Mouse (Mus musculus): ENCODE results near the gene Sfxn1. TPM values are rescaled to one million over a fixed set of nuclear protein-coding genes. Genes with fewer than 3 reads are reported as not detected.
A peak's percentile ranks its signal among the peaks of the same experiment; 100 is the strongest.

Sfxn1 gene
- polyA plus RNA-seq, 1 experiment from 2014 or later, result 34.5 TPM

DNA sequence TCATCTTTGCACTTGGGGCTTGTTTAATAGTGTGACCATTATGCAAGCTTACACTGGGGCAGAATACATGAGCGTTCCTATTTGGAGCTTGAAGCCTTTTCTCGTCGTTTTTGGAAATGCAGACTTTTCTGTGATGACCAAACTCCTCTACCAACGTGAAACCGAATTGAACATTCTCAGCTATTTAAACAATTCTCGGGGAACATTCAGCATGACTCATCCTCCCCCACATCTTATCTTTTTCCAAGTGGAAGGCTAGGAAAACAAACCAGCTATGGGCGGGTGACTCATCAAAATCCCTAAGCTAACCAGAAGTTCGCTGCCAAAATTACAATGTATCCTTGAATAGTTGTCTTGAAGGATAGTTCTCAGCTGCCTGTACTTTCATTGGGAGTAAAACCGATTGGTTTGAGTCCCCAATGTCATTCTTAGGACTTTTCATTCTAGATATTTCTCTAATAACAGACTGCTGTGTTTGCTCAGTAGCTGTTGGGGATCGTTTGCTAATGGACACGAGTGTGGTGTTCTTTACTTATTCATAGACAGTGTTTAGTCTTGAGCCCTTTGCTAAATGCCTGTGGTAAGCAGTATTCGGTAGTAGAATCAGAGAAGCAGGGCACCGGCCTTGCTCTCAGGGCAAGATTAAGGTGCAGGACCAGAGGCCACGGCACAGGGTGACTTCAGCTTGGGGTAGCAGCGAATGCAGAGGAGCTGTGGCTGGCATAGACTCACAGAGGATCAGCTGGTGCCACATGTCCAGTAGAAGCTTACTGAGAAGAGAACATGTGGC lies 29.6 kb downstream of the Sfxn1 start:
- WGBS, result 47% methylated on average over 15 of the region's 15 CpGs
- ATAC-seq (ENCODE audit: low FRiP score, low TSS enrichment) (no peak), DNase-seq (ENCODE audit: low spot score) (no peak)
- H3K4me2 ChIP-seq (replicated peaks; ENCODE audit: low read depth), result no peak overlapping the region
- TF ChIP-seq CTCF (IDR thresholded peaks at IDR 0.05; ENCODE audit: low read depth) (no peak), EP300 (optimal IDR thresholded peaks at IDR 0.05) (no peak)
- H3K4me1 ChIP-seq (replicated peaks; ENCODE audit: control insufficient read depth, insufficient read depth), result no peaks in the 10 kb centered on the region
- H3K36me3 ChIP-seq (ENCODE audit: control insufficient read depth, insufficient read depth, low read length), result 0 out of 2 replicates have a peak, but pooled peaks cover 3% of the 10 kb centered on the region
- H3K27ac ChIP-seq (replicated peaks), result no peak overlapping the region; the same call in 1 of the 2 replicates
- H3K9ac ChIP-seq (ENCODE audit: low read length), result no peak overlapping the region
- H3K27me3 ChIP-seq (ENCODE audit: control insufficient read depth, insufficient read depth, low read length), result no peaks in the 10 kb centered on the region
- H3K9me3 ChIP-seq (ENCODE audit: control insufficient read depth, low read length), result no peaks in the 10 kb centered on the region
- H3K4me3 ChIP-seq (ENCODE audit: low read depth, low read length), result no peak overlapping the region

DNA sequence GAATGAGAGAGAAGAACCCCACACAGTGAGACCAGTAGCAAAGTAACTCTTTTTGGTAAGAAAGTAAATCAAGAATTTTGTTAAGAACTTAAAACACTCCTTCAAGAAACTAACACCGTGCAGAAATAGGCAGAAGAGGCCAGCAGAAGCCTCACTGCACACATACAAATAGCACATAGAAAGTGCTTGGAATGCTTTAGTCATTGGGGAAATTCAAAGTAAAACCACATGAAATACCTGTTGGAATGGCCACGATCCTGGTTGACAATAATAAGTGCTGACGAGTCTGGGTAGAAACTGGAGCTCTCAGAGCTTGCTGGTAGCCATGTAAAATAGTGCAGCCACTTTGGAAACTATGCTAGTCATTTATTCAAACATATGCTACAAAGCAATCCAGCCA lies 30.4 kb downstream of the Sfxn1 start:
- 87% methylated on average over 3 of the region's 3 CpGs for WGBS
- TF ChIP-seq EP300 (optimal IDR thresholded peaks at IDR 0.05), result no peak
- TF ChIP-seq CTCF (IDR thresholded peaks at IDR 0.05; ENCODE audit: low read depth), result no peak

DNA sequence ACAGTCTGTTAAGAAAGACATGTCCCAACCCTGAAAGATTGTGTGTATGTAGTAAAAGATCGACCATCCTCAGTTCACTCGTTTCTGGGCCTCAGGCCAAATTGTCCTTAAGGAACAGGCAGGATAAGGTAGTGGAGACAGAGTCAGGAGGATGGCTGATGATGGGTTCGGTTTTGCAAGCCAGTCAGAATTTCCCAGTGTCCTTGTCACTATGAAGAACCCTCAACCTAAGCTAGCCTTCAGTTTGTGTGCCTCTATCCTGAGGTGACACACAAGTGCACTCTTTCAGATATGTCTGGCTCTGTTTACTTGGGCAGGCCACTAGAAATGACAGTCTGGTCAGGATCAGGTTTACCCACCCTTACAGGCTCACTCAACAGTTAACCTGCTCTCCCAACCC lies 31.6 kb downstream of the Sfxn1 start:
- no peak for TF ChIP-seq CTCF (IDR thresholded peaks at IDR 0.05; ENCODE audit: low read depth)
- Histone ChIP-seq H3K4me3 (ENCODE audit: low read depth, low read length) (no peak overlapping the region), H3K4me1 (replicated peaks; ENCODE audit: control insufficient read depth, insufficient read depth) (no peaks in the 10 kb centered on the region), H3K9me3 (ENCODE audit: control insufficient read depth, low read length) (no peaks in the 10 kb centered on the region), H3K27me3 (ENCODE audit: control insufficient read depth, insufficient read depth, low read length) (no peaks in the 10 kb centered on the region), H3K9ac (ENCODE audit: low read length) (no peak overlapping the region), H3K4me2 (replicated peaks; ENCODE audit: low read depth) (no peak overlapping the region), H3K27ac (replicated peaks) (no peak overlapping the region), H3K36me3 (ENCODE audit: control insufficient read depth, insufficient read depth, low read length) (peaks cover 9% of the 10 kb centered on the region; the same call in 1 of the 2 replicates)
- ATAC-seq (ENCODE audit: low FRiP score, low TSS enrichment) (no peak), DNase-seq (ENCODE audit: low spot score) (no peak)
- WGBS, result 74% methylated on average over 3 of the region's 3 CpGs

More for the DNA sequence above, 30.4 kb downstream of the Sfxn1 start:
- Histone ChIP-seq H3K9ac (ENCODE audit: low read length) (no peak overlapping the region), H3K4me2 (replicated peaks; ENCODE audit: low read depth) (no peak overlapping the region), H3K4me3 (ENCODE audit: low read depth, low read length) (no peak overlapping the region), H3K9me3 (ENCODE audit: control insufficient read depth, low read length) (no peaks in the 10 kb centered on the region), H3K4me1 (replicated peaks; ENCODE audit: control insufficient read depth, insufficient read depth) (no peaks in the 10 kb centered on the region), H3K36me3 (ENCODE audit: control insufficient read depth, insufficient read depth, low read length) (peaks cover 4% of the 10 kb centered on the region; the same call in 1 of the 2 replicates), H3K27ac (replicated peaks) (no peak overlapping the region), H3K27me3 (ENCODE audit: control insufficient read depth, insufficient read depth, low read length) (no peaks in the 10 kb centered on the region)
- DNase-seq (ENCODE audit: low spot score), result no peak
- no peak for ATAC-seq (ENCODE audit: low FRiP score, low TSS enrichment)

DNA sequence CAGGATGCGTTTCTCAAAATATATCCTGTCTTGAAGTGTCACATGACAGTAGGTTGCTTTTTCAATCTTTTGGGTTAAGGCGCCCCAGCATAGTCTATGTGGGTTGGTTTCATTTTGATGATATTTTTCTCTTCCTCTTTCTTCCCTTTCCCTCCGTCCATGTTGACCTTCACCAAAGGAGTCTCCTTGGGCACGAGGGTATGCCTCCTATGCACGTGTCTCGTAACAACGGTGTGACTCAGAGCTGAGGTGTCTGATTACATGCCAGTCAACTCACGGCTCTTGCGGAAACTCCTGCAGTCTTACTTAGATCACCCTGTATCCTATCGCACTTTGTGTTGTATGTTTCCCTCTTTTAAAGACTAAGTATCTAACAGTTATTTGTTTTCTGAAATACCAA lies 32.2 kb downstream of the Sfxn1 start:
- Histone ChIP-seq H3K9me3 (ENCODE audit: control insufficient read depth, low read length) (no peaks in the 10 kb centered on the region), H3K36me3 (ENCODE audit: control insufficient read depth, insufficient read depth, low read length) (peaks cover 9% of the 10 kb centered on the region; the same call in 1 of the 2 replicates), H3K9ac (ENCODE audit: low read length) (no peak overlapping the region), H3K4me3 (ENCODE audit: low read depth, low read length) (no peak overlapping the region), H3K4me1 (replicated peaks; ENCODE audit: control insufficient read depth, insufficient read depth) (no peaks in the 10 kb centered on the region), H3K27me3 (ENCODE audit: control insufficient read depth, insufficient read depth, low read length) (no peaks in the 10 kb centered on the region), H3K4me2 (replicated peaks; ENCODE audit: low read depth) (no peak overlapping the region), H3K27ac (replicated peaks) (no peak overlapping the region)
- ATAC-seq (ENCODE audit: low FRiP score, low TSS enrichment) (no peak), DNase-seq (ENCODE audit: low spot score) (no peak)
- TF ChIP-seq EP300 (optimal IDR thresholded peaks at IDR 0.05) (no peak), CTCF (IDR thresholded peaks at IDR 0.05; ENCODE audit: low read depth) (no peak)
- WGBS, result 76% methylated on average over 10 of the region's 10 CpGs

DNA sequence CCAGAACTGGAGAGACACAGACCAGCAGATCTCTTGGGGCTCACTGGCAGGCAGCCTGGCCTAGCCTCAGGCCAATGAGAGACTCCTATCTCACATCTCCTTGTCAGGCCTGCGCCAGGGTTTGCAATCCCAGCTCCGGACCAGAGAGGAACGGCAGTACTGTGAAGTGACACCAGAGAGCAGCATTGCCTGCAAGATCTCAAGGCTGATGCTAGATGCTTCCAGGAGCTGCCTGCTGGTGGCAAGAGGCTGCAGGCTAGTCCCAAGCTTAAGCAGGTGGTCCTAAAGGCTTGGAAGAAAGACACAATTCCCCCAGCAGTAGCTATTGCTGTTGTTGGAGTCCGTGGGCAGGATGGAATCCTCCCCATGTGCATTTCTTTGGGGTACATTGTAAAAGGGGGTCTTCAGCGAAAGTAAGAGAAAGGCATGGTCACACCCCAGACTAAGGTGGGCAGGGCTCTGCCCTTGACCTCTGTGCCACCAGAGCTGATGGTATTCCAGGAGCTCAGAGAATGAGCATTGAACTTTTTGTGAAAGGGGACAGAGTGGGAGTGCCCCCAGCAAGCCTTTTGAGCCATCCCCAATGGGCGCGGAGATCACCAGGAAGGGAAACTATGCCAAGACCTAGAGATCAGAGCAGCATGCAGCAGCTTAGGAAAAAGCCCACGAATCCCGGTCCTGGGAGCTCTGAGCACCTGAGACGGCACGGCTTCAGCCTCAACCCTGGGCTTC lies 42.3 kb downstream of the Sfxn1 start:
- no peaks in the 10 kb centered on the region for H3K27me3 ChIP-seq (ENCODE audit: control insufficient read depth, insufficient read depth, low read length)
- no peak overlapping the region for H3K9ac ChIP-seq (ENCODE audit: low read length)
- 54% methylated on average over 11 of the region's 11 CpGs for WGBS
- TF ChIP-seq CTCF (IDR thresholded peaks at IDR 0.05; ENCODE audit: low read depth) (peak; percentile 96), EP300 (optimal IDR thresholded peaks at IDR 0.05) (no peak)
- H3K36me3 ChIP-seq (ENCODE audit: control insufficient read depth, insufficient read depth, low read length), result no peaks in the 10 kb centered on the region
- H3K4me1 ChIP-seq (replicated peaks; ENCODE audit: control insufficient read depth, insufficient read depth), result no peaks in the 10 kb centered on the region
- no peak overlapping the region for H3K4me2 ChIP-seq (replicated peaks; ENCODE audit: low read depth)
- no peak overlapping the region for H3K27ac ChIP-seq (replicated peaks)
- DNase-seq (ENCODE audit: low spot score), result peak; percentile 76
- no peak overlapping the region for H3K4me3 ChIP-seq (ENCODE audit: low read depth, low read length)
- peak; percentile 63; the same call in 1 of the 2 replicates for ATAC-seq (ENCODE audit: low FRiP score, low TSS enrichment)
- no peaks in the 10 kb centered on the region for H3K9me3 ChIP-seq (ENCODE audit: control insufficient read depth, low read length)

DNA sequence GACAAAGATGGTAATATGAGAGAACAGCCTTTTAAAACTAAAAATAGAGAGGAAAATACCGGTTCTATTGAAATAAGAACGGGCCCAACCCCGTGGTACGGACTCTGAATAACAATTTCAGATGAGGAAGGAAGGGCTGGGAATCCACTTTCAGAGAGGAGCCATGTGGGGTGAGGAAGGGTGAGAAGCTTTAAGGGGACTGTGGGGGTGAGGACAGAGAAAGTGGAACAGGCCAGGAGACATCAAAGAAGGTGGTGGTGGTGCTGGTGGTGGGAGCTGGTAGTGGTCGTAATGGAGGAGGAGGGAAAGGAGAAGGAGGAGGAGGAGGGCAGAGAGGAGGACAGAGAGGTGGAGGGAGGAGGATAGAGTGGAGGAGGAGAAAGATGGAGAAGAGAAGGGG lies 43.3 kb downstream of the Sfxn1 start:
- Histone ChIP-seq H3K4me2 (replicated peaks; ENCODE audit: low read depth) (no peak overlapping the region), H3K4me1 (replicated peaks; ENCODE audit: control insufficient read depth, insufficient read depth) (no peaks in the 10 kb centered on the region), H3K9ac (ENCODE audit: low read length) (no peak overlapping the region), H3K4me3 (ENCODE audit: low read depth, low read length) (no peak overlapping the region), H3K36me3 (ENCODE audit: control insufficient read depth, insufficient read depth, low read length) (no peaks in the 10 kb centered on the region), H3K9me3 (ENCODE audit: control insufficient read depth, low read length) (no peaks in the 10 kb centered on the region), H3K27me3 (ENCODE audit: control insufficient read depth, insufficient read depth, low read length) (no peaks in the 10 kb centered on the region), H3K27ac (replicated peaks) (no peak overlapping the region)
- DNase-seq (ENCODE audit: low spot score) (no peak), ATAC-seq (ENCODE audit: low FRiP score, low TSS enrichment) (no peak)
- no peak for TF ChIP-seq EP300 (optimal IDR thresholded peaks at IDR 0.05)
- no peak for TF ChIP-seq CTCF (IDR thresholded peaks at IDR 0.05; ENCODE audit: low read depth)
- 63% methylated on average over 5 of the region's 5 CpGs for WGBS

All from stomach, postnatal 0 days (tissue).